Mouse (Mus musculus) lung, postnatal 25 days (tissue): Measurements from ENCODE around the gene Olfr68.
"Not testable (repeated sequence)": the region's sequence is repeated elsewhere in the genome, so short reads cannot be mapped to it uniquely, and the experiment has no call there.

Experiments
- DNase-seq: peaks from one replicate; pipeline ENCODE4 v3.0.0; 2022; ENCODE audit warnings: low spot score

The Olfr68 gene

DNA sequence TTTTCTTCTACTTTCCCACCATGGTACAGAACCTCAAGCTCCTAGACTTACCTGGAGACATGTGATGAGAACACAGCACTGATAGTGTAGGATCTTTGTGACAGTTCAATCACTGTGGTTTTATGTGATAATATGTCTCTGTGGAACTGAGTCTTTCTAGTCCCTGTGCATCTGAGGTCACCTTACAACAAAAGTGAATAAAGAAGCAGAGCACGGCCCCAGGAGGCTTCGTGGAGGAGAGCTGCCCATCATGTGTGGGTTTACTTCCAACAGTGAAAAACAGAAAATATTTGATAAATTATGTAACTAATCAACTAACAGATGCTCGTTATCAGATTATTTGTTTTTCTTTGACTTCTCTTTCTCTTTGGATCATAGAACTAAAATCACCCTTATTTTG, at the start of gene Olfr68:
TSS of gene Olfr68 (minus strand) at position 101 of the 400 bp plus-strand sequence.
- no peak for DNase-seq

DNA sequence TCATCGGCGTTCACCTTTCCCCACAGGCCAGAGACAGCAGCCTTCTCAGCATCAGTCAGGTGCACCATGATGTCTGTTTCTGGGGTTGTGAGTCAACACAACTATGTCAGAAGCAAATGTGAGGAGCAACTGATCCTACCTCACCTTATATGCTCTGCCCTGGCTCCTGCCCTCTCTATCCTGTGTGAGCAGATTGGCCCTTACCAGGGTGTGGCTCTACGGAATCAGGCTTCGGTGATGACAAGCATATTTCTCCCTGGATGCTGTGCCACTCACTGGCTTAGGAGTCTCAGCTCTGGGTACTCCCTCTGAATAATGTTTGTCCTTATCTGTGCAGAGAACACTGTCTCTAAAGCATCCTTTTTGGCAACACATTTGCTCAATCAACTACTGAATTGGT, 48.3 kb upstream of the Olfr68 start, which contains the start of gene Hbb-bs:
TSS of gene Hbb-bs (minus strand) at position 289 of the 400 bp plus-strand sequence.
- DNase-seq = no peak

DNA sequence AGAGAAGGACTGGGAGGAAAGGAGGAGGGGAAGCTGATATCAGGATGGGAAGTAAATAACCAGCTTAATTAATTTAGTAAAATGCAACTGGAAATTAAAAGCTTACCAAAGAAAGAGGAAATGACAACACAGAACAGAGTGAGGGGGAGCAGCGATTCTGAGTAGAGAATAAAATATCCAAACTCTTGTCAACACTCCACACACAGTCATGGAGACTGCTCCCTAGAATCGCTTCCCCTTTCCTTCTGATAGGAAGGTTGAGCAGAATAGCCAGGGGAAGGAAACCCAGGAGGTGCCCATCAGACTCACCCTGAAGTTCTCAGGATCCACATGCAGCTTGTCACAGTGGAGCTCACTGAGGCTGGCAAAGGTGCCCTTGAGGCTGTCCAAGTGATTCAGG, 47.6 kb upstream of the Olfr68 start:
- DNase-seq = not testable (repeated sequence)

DNA sequence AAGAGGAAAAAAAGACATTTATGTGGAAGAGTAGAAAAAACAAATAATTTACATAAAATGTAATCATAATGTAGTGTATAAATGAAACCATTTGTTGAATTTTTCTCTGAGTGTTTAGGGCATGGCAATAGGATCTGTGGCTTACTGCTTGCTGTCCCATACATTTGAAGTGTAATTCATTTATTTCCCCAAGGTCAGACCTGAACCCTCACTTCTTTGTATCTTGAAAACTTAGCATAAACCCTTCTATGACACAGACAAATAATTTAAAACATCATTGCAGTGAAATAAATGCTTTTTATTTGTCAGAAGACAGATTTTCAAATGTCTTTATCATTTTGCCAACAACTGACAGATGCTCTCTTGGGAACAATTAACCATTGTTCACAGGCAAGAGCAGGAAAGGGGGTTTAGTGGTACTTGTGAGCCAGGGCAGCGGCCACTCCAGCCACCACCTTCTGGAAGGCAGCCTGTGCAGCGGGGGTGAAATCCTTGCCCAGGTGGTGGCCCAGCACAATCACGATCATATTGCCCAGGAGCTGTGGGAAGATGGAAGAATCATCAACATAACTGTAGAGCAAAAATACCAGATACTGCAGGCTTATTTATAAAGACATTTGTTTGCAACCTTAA, 46.9 kb upstream of the Olfr68 start:
- no peak for DNase-seq

DNA sequence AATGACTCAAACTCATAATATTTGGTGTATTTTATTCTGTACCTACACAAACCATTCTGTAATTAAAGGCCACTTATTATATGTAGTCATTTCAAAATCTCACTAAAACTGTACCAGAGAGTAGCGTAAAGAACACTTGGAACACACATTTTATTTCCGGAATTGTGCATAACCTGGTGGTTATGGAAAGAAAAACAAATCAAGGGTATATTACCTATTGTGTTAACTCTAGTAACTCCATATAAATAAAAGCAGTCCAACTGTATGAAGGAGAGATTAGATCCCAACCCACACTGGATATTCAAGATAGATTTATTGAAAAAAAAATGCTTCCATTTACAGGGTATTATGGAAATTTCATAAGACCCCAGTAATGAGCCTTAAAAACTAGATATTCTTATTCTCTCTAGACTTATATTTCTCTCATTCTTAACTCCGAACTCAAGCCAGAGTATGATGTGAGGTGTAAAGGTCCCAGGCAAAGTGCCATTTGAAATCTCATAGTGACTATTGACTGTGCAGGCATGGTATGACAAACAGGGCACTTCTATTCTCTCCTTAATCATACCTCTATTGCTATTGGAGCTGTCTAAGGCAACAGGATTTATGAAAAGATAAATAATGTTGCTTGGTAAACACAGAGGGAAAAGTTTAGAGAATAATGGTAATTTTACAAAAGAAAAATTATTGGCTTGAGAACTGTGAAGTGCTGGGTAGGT, 46.2 kb upstream of the Olfr68 start:
- DNase-seq = no peak

DNA sequence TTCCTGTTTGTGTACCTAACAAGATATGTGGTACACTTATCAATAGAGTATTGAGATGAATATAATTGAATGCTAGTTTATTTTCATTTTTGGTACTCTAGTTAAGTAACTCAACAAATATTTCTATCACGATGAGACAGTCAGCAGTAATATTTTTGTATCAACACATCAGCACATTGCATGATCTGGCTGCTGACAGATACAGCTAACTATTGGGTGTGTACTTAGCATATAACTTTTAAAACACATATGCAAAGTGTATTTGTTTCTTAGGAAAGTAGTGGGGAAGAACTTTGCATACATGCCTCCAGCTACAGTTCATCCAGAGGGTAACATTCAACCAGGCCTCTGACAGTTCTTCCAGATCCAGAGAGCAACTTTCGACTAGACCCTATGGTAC, 45.1 kb upstream of the Olfr68 start:
- DNase-seq = no peak

DNA sequence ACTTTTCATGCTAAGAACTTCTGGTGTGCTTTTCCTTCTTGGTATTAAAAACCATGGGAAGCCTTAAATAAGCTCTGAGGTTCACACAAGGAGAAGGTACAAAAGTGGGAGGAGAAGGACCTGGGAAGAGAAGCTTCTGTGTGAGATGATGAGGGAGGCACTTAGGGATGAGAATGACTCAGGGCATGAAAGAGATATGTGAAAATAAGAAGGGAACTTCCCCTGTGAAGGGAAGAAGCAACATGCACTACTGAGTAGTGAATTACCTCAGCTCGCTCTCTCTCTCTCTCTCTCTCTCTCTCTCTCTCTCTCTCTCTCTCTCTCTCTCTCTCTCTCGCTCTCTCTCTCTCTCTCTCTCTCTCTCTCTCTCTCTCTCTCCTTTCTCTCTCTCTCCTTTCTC, 35.6 kb upstream of the Olfr68 start:
- not testable (repeated sequence) for DNase-seq

DNA sequence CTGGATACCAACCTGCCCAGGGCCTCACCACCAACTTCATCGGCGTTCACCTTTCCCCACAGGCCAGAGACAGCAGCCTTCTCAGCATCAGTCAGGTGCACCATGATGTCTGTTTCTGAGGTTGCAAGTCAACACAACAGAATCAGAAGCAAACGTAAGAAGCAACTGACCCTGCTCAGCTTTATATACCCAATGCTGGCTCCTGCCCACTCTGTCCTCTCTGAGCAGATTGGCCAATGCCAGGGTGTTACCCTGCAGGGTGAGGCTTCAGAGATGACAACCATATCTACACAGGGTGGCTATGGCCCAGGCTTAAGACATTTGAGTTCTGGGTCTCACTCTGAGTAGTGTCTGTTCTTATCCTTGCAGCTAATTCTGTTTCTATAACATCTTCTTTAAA, 34.3 kb upstream of the Olfr68 start, which contains the start of gene Hbb-bt:
TSS of gene Hbb-bt (minus strand) at position 231 of the 400 bp plus-strand sequence.
- DNase-seq = no peak

DNA sequence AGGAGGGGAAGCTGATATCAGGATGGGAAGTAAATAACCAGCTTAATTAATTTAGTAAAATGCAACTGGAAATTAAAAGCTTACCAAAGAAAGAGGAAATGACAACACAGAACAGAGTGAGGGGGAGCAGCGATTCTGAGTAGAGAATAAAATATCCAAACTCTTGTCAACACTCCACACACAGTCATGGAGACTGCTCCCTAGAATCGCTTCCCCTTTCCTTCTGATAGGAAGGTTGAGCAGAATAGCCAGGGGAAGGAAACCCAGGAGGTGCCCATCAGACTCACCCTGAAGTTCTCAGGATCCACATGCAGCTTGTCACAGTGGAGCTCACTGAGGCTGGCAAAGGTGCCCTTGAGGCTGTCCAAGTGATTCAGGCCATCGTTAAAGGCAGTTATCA, 33.7 kb upstream of the Olfr68 start:
- DNase-seq = not testable (repeated sequence)

DNA sequence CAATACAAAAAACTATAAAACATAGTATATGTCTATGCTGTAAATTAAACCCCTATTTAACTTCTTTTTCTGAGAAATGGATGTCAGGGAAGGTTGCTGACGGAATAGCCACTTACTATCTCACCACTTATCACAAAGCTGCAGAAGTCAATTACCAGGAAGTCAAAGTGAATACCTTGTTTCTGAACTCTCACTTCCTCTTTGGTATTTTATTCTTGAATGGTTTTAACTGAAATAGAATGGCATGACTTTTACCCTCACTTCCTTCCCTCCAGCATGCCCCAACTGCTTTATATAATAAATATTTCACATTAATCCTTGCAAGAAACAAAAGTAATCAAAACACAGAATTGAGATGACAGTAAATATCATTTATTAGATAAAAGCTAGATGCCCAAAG, 32.7 kb upstream of the Olfr68 start:
- no peak for DNase-seq

DNA sequence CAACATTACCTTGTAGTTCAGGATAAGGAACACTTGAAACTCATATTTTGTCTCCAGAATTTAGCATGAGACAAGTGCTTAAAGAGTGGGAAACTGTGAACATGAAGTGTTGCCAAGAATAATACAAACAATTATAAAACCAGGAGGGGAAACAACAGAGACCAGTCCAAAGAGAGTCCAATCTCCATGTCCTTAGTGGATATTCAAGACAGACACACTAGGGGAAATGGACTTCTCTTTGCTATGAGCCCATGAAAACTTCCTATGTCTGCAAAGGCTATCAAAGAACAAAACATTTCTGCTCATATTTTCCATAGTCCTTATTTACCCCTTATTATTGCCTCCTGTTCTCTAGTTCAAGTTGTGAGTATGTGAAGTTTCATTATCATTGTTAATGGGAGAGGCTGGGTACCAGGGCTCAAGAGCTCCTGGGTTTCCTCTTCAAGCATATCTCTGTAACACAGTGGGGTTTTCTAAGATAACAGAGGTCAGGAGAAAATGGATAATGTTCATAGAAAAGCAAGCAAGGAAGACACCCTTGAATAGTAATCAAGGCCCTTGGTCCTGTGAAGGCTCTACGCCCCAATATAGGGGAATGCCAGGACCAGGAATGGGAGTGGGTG, 31.8 kb upstream of the Olfr68 start:
- DNase-seq = no peak

DNA sequence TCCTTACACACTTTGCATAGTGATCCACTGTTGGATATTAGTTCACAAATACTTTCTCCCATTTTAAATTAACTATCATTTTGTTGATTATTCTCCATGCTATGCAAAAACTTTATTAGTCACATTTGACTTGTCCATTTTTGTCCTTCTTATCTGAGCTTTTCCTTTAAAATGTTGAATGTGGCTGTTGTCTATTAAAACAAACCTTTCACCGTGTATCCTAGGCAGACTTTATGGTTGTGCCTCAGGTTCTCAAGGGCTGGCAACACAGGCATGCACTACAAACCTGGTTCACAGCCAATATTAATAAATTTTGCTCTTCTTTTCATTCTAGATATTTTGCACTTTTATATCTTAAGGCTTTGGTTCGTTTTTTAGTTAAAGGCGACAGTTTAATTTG, 31.2 kb upstream of the Olfr68 start:
- no peak for DNase-seq

DNA sequence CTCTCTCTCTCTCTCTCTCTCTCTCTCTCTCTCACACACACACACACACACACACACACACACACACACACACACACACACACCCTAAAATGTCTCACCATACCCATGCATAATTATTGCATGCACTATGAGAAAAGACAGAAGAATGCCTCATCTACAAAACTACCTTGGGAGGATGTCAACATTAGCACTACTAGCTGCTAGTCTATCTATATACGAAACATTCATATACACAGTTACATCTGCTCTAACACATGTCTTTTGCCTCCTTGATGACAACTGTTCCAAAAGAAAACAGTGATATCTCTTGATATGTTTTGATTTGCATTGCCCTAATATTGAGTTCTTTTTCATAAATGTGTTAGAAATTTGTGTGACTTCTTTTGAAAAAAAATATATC, 30.8 kb upstream of the Olfr68 start:
- no peak for DNase-seq

DNA sequence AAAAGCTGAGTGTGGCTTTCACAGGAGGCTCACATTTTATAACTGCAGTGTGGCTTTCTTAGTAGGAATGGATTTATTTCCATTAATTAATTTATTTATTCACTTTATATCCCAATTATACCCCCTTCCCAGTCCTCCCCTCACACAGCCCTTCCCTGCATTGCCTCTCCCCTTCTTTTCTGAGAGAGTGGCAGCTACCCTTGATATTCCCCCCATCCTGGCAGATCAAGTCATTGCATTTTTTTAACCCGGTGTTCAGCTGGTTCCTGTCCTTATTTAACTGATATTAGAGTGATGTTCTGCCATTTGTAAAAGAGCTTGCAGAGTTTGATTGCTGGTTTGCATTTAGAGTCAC, 30.3 kb upstream of the Olfr68 start:
- DNase-seq = no peak

DNA sequence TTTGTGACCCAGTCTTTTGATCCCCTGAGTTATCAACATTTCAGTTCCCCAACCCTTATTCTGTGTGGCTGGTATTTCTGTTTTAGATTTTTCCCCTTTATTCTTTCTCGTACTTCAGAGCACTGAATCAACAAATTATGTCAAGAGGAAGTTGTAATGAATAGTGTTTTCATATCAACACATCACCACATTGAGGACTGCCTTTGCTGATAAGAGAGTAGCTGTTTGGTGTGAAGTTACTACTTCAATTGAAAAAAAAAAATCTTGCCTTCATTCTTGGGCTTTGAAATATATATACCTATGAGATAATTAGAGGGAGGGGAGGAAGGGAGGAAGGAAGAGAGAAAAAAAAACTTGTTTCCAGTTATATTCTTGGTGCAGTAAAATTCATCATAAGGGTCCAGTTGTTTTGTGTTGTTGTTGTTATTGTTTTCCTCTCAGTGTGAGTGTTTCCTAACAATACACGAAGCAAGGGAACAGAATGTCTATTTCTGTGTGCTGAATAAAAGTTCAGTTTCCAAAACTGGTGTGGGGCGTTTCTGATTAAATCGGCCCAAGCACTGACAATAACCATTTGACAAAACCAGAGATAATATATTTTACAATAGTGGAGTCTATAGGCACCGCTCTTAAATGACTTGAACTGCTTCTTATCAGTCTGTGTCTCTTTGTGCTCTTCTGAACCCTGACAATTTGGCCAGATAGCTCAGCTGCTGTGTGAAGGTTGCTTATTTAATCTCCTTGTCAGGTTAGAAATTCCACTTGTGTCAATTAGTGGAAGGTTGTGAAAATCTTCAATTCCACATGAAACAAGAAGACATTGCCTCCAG, 29.7 kb upstream of the Olfr68 start:
- DNase-seq = no peak

DNA sequence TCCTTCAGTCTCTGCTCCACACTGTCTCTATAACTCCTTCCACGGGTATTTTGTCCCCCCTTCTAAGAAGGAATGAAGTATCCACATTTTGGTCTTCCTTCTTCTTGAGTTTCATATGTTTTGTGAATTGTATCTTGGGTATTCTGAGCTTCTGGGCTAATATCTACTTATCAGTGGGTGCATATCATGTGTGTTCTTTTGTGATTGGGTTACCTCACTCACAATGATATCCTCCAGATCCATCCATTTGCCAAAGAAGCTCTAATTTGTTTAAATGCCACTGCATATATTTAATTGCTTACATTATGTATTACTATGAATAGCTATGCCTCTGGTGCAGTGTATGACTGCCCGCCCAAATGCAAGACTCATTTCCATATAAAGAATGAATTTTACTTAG, 28.6 kb upstream of the Olfr68 start:
- not testable (repeated sequence) for DNase-seq

DNA sequence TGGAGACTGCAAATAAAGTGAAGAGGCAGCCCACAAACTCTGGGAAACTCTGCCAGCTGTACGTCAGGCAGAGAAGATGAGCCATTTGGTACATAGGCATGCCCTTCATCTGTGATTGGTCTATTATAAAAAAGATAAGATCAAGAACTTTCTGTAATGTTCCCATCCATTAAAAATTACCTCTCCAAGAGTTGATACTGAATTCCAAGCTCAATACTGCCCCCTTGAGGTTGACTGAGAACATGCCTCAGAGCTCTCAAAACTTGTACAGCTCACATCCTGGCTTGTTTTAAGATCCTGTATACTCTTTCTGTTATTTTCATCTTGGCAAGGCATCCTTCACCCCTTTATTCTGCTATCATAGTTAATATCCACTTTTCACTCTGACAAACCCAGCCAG, 27.4 kb upstream of the Olfr68 start:
- DNase-seq = no peak

DNA sequence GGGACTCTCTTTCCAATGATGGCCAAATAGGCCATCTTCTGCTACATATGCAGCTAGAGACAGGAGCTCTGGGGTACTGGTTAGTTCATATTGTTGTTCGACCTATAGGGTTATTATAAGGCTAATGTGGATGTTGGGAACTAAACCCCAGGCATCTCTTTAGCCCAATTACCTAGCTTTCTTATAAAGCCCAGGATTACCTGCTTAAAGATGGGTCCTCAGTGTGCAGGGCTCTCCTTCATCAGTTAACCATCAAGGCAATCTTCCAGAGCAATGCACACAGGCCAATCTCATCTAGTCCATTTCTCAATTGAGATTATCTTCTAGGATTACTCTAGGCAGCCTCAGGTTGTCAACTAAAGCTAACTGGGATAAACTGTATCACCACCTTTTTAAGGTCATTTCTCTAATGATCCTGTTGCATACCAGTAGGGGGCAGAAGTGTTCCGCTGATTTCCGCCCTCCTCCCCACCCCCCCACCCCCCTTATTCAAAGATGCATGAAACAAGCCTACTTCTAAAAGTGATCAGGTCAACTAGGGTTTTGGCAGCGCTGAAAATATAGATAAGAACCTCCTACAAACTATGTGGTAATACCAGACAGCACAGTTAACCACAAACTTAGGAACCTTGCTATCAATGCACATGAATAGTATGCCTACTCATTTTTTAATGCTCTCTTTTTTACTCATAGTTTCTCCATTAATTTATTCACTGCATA, 13.3 kb upstream of the Olfr68 start:
- no peak for DNase-seq

DNA sequence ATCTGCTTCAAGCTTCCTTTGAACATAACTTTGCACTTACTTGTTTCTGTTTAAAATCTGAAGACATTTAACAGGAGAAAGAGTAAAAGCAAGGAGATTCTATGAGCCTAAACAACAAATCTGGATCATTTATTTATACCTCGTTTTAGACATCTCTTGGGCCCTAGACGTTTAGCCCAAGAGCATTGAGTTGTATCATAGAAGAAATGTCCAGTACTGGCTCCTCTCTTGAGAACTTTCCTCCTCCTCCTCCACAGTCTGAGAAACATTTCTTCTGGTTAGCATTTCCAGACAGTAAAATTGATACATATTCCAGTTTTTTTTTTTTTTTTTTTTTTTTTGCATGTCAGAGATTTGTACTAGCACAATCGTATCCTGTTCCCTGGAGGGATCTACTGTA, 12.2 kb upstream of the Olfr68 start, which contains the start of gene Olfr67:
TSS of gene Olfr67 (minus strand) at position 101 of the 400 bp plus-strand sequence.
- DNase-seq = no peak

DNA sequence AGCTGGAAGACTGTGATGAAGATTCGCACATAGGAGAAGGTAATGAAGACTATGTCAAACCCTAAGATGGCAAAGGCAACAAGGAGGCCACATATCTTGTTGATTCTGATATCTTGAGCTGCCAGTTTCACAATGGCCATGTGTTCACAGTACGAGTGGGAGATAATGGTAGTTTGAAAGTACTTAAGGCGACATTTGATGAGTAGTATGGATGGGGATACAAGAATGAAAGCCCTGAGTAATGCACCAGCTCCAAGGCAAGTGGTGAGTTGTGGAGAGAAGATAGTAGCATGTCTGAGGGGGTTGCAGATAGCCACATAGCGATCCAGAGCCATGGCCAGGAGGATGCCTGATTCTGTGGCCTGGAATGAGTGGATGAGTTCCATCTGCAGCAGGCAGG, 1.8 kb downstream of the Olfr68 start:
- not testable (repeated sequence) for DNase-seq

DNA sequence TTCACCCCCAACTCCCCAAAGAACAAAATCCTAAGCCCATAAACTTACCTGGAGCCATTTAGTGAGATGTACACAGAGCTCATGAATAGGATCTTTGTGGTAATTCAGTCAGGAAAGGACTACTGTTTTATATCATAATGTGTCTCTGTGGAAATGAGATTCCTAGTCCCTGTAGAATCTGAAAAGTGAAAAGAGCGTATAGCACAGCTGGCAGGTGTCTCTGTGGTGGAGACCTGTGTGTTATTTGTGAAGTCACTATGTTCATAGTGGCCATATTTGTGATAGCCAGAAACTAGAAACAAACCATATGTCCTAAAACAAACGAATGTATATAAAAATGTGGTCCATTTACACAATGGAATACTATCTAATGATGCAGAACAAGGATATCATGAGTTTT, 8.0 kb downstream of the Olfr68 start, which contains the start of gene Olfr69:
TSS of gene Olfr69 (minus strand) at position 101 of the 400 bp plus-strand sequence.
- no peak for DNase-seq

DNA sequence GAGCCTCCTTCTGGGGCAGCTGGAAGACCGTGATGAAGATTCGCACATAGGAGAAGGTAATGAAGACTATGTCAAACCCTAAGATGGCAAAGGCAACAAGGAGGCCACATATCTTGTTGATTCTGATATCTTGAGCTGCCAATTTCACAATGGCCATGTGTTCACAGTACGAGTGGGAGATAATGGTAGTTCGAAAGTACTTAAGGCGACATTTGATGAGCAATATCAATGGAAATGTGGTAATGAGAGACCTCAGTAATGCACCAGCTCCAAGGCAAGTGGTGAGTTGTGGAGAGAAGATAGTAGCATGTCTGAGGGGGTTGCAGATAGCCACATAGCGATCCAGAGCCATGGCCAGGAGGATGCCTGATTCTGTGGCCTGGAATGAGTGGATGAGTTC, 11.8 kb downstream of the Olfr68 start:
- not testable (repeated sequence) for DNase-seq
